Mouse (Mus musculus) heart, embryonic 14.5 days (tissue): ENCODE results near the gene Stfa2l1. TPM values are rescaled to one million over a fixed set of nuclear protein-coding genes. Genes with fewer than 3 reads are reported as not detected.
"Not testable (repeated sequence)": the region's sequence is repeated elsewhere in the genome, so short reads cannot be mapped to it uniquely, and the experiment has no call there.

Experiments used
- ATAC-seq: fragments of 200-750 bp; cut with Nextera tagmentation; 2 replicates; pipeline ENCODE4 v1.8.0; 2017; ENCODE audit warnings: low read depth, moderate TSS enrichment; ENCODE audit not compliant: insufficient number of reproducible peaks, insufficient read depth, low FRiP score
- H3K27ac ChIP-seq, 2 experiments: fragments of 200-500 bp in 1 of 2; fragments of 300-500 bp in 1 of 2; sonication (generic) in 1 of 2; replicated peaks in 1 of 2; 2 replicates each; pipeline ENCODE4 v1.5.1; 2012 to 2014; ENCODE audit warnings: low read depth in 2 of 2, low read length in 2 of 2, control low read depth in 1 of 2, mild to moderate bottlenecking in 1 of 2, mixed read lengths in 1 of 2; ENCODE audit not compliant: control insufficient read depth in 1 of 2, insufficient read depth in 1 of 2
- H3K27me3 ChIP-seq: fragments of 300-500 bp; sonication (generic); 2 replicates; pipeline ENCODE4 v1.6.1; 2014; ENCODE audit warnings: mild to moderate bottlenecking, low read length, control low read depth; ENCODE audit not compliant: control insufficient read depth, insufficient read depth
- H3K36me3 ChIP-seq: fragments of 300-500 bp; sonication (generic); 2 replicates; pipeline ENCODE4 v1.6.1; 2014; ENCODE audit warnings: mild to moderate bottlenecking, control low read depth, low read length, mixed read lengths; ENCODE audit not compliant: control insufficient read depth, insufficient read depth
- H3K4me1 ChIP-seq, 2 experiments: fragments of 200-500 bp in 1 of 2; fragments of 300-500 bp in 1 of 2; sonication (generic) in 1 of 2; 2 replicates each; pipeline ENCODE4 v1.6.1; 2012 to 2014; ENCODE audit warnings: low read length in 2 of 2, control low read depth in 1 of 2, mixed read lengths in 1 of 2; ENCODE audit not compliant: control insufficient read depth in 2 of 2, insufficient read depth in 2 of 2
- H3K4me2 ChIP-seq: fragments of 300-500 bp; sonication (generic); 2 replicates; pipeline ENCODE4 v1.6.1; 2014; ENCODE audit warnings: mild to moderate bottlenecking, low read length
- H3K4me3 ChIP-seq, 2 experiments: fragments of 200-500 bp in 1 of 2; fragments of 300-500 bp in 1 of 2; sonication (generic) in 1 of 2; 2 replicates each; pipeline ENCODE4 v1.5.1; 2012 to 2014; ENCODE audit warnings: low read length in 2 of 2, mild to moderate bottlenecking in 2 of 2, control low read depth in 1 of 2, low read depth in 1 of 2, moderate library complexity in 1 of 2; ENCODE audit not compliant: control insufficient read depth in 1 of 2, insufficient read depth in 1 of 2
- H3K9ac ChIP-seq: fragments of 300-500 bp; sonication (generic); 2 replicates; pipeline ENCODE4 v1.6.1; 2014; ENCODE audit warnings: mild to moderate bottlenecking, low read length
- H3K9me3 ChIP-seq: fragments of 300-500 bp; sonication (generic); 2 replicates; pipeline ENCODE4 v1.6.1; 2016; ENCODE audit warnings: low read length, control low read depth; ENCODE audit not compliant: control insufficient read depth
- WGBS: fragments of 180-500 bp; shearing (Covaris S2); extraction: QIAGEN DNeasy Blood & Tissue Kit; methylation state at CpG from one replicate; pipeline ENCODE4 v1.1.7; 2014; 5-methylcytosine and 5-hydroxymethylcytosine counted together
- polyA plus RNA-seq: library from polyadenylated mRNA; unstranded; fragments of >200 nt; fragmentation: Nextera tagmentation; extraction: Ambion mirVana; gene quantifications from 2 replicates; pipeline ENCODE4 v1.2.1, GENCODE M21; 2014

Stfa2l1 gene
- 0.57 TPM in 1 of 2 replicates, not detected in the other for polyA plus RNA-seq

DNA sequence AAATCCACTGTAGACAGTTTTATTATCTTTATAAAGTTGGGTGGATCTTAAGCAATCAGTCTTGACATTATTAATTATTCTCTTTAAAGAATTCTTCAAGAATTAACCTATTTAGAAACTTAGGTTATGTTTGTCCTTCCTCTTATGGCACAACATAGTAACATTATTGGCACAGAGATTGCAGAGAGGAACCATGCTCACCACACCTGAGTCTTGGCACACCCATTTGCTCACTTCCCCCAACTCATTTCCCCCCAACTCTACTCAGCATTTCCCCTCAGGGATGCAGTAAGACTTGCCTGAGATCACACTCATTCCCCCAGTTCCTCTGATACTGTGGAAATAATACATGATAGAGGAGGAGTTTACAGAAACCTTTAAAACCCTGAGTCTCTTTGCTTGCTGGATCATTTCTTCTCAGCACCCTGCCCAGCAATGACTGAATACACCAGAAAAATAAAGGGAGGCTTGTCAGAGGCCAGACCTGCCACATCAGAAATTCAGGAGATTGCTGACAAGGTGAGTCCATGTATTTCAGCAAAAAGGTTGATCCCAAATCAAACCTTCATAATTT lies at the start of gene Stfa2l1:
Gene Stfa2l1, plus strand, starts transcription at position 410 of the 574 bp plus-strand sequence.
- H3K9me3 ChIP-seq = no peaks in the 10 kb centered on the region
- H3K4me2 ChIP-seq = no peak within 1 kb of the TSS
- H3K27ac ChIP-seq = no peak within 1 kb of the TSS
- no peaks in the 10 kb centered on the region for H3K36me3 ChIP-seq
- H3K9ac ChIP-seq = no peak within 1 kb of the TSS
- no peaks in the 10 kb centered on the region for H3K4me1 ChIP-seq
- H3K27me3 ChIP-seq = no peaks in the 10 kb centered on the region
- H3K4me3 ChIP-seq = no peak within 1 kb of the TSS
- ATAC-seq = no peak

DNA sequence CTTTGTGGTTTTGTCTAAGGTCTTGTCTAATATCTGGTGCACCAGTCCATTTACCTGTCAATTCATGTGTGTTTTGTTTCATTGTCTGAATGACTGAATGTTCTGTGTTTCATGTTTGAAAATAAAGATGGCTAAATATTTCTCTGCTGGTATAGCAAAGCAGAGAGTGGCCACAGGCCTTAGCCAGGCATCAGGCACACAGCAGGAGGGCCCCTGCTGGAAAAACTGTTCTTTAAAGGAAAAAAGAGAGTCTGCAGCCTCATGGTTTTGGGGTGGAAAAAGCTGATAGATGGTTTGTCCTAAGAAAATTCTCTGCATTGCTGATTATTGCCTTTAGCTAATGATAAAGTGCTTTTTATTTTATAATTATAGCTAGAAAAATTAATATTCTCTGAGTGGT lies 45.1 kb upstream of the Stfa2l1 start:
- not testable (repeated sequence) for H3K9me3 ChIP-seq, H3K4me3 ChIP-seq, H3K9ac ChIP-seq, H3K4me2 ChIP-seq, H3K27ac ChIP-seq, H3K27me3 ChIP-seq, ATAC-seq, H3K36me3 ChIP-seq, H3K4me1 ChIP-seq

DNA sequence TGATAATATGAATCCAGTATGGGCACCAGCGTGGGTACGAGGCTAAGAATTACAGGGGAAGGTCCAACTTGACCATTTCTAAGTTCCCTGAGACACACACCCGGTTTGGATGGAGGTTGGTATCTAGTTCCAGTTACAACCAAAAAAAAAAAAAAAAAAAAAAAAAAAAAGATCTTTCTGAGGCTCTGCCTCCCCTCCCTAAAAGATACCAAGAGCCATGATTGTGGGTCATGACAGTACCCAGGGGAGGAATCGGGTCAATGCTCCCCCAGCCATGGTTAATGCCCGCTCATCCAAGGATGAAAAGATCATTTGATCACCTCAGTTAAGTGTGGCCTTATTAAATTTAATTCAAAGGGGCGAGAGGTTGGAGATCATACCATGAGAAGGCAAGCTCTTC lies 40.9 kb upstream of the Stfa2l1 start:
- H3K4me2 ChIP-seq, H3K27ac ChIP-seq, H3K4me3 ChIP-seq, H3K27me3 ChIP-seq, H3K4me1 ChIP-seq, ATAC-seq, H3K9ac ChIP-seq, H3K36me3 ChIP-seq, H3K9me3 ChIP-seq: not testable (repeated sequence)
- WGBS = 86% methylated on average over 6 of the region's 6 CpGs

DNA sequence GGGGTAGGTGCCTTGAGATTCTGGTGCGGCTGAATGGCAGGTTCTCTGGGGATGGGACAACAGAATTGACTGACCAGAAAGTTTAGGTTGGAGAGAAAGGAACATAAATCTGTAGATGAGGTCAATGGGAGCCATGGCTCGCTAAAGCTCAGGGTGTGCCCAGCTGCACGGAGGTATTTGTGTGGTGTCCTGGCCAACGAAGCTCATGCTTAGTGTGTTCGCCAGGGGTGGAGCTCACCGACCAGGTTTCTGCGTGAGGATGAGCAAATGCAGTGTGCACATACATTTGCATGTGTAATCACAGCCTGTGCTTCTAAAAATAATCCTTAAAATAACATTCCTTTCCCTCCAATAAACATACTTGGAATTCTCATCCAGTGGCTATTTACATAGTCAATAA lies 28.5 kb upstream of the Stfa2l1 start:
- H3K4me1 ChIP-seq = no peaks in the 10 kb centered on the region; a peak in 1 of 4 replicates
- no peak overlapping the region for H3K9ac ChIP-seq
- no peaks in the 10 kb centered on the region for H3K27me3 ChIP-seq
- no peaks in the 10 kb centered on the region for H3K9me3 ChIP-seq
- WGBS = 72% methylated on average over 7 of the region's 7 CpGs
- H3K4me3 ChIP-seq = no peak overlapping the region
- no peak for ATAC-seq
- no peak overlapping the region for H3K27ac ChIP-seq
- no peaks in the 10 kb centered on the region for H3K36me3 ChIP-seq
- H3K4me2 ChIP-seq = no peak overlapping the region

DNA sequence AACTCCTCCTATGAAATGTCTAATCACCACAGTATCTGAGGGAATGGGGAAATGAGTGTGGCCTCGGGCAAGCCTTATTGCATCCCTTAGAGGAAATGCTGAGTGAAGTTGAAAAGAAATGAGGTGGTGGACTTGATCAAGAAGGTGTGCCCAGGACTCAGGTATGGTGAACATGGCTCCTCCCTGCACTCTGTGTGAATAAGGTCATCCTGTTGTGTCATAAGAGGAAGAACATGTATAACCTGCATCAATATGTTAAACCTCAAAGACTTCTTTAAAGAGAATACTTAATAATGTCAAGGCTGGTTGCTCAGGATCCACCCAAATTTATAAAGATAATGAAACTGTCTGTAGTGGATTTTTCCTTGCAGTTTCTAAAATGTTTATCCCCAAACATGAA lies 25.5 kb upstream of the Stfa2l1 start, which contains the start of gene Csta1:
Gene Csta1, minus strand, starts transcription at position 101 of the 400 bp plus-strand sequence.
- Histone ChIP-seq H3K4me3 (no peak within 1 kb of the TSS), H3K4me2 (no peak within 1 kb of the TSS), H3K4me1 (no peaks in the 10 kb centered on the region; a peak in 1 of 4 replicates), H3K36me3 (no peaks in the 10 kb centered on the region), H3K9ac (no peak within 1 kb of the TSS), H3K9me3 (no peaks in the 10 kb centered on the region), H3K27ac (no peak within 1 kb of the TSS), H3K27me3 (no peaks in the 10 kb centered on the region)
- ATAC-seq = no peak
- 50% methylated on average over 1 of the region's 1 CpGs for WGBS

DNA sequence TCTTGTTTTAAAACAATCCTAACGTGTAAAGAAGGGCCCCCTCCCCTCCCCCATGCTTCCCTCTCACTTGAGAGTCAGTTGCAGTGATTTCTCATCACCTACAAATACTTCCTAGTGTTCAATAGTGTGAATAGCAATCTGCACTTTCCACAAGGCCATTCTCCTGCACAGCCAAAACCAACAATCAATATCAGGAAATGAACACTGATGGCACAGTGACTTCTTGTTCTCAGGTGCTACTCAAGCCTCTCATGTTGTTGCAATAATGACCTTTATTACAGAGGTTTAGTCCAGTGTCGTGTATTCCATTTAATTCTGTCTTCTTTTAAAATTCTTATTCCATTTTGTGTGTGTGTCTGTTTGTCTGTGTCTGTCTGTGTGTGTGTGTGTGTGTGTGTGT lies 18.4 kb upstream of the Stfa2l1 start:
- 70% methylated on average over 2 of the region's 2 CpGs for whole genome bisulfite sequencing

DNA sequence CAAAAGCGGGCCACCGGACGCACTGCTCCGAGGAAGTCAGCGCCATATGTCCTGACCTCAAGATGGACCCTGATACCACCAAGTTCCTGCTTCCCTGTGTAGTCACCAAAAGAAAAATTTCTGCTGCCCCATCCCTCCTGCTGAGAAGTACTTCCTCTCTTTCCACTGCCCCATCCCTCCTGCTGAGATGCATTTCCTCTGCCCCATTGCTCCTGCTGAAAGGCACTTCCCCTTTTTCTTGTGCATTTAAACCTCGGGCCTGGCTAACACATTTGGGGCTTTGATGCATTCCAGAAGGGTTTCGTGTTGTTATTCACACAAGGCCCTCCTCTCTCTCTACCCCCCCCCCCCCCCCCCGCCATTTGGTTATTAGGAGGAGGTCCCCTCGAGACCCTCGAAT lies 11.2 kb downstream of the Stfa2l1 start:
- H3K27me3 ChIP-seq, H3K36me3 ChIP-seq, H3K27ac ChIP-seq, H3K9ac ChIP-seq, H3K4me3 ChIP-seq, H3K9me3 ChIP-seq, ATAC-seq, H3K4me1 ChIP-seq, H3K4me2 ChIP-seq: not testable (repeated sequence)
- 82% methylated on average over 9 of the region's 10 CpGs for WGBS

More for the DNA sequence above, 18.4 kb upstream of the Stfa2l1 start:
- Histone ChIP-seq H3K4me3 (no peak overlapping the region), H3K9me3 (peaks cover 3% of the 10 kb centered on the region; the same call in 1 of the 2 replicates), H3K27me3 (no peaks in the 10 kb centered on the region), H3K4me1 (no peaks in the 10 kb centered on the region), H3K36me3 (no peaks in the 10 kb centered on the region), H3K9ac (no peak overlapping the region), H3K4me2 (no peak overlapping the region), H3K27ac (no peak overlapping the region)
- ATAC-seq = no peak

DNA sequence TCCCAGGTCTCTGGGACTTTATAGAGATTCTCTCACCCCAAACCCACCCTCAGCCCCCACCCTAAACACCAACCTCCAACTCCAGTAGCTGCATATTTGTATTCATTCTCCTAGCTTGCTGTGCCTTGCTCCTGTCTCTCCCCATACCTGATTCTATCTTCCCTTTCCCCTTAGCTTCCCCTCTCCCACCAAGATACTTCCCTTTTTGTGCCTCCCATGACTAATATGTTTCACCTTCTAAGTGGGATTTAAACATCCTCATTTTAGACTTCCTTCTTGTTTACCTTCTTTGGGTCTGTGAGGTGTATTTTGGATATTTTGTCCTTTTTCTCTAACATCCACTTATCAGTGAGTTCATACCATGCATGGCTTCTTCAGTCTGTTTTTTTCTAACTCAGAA lies 19.5 kb downstream of the Stfa2l1 start:
- no peak overlapping the region for H3K4me3 ChIP-seq
- ATAC-seq = no peak
- no peak overlapping the region for H3K27ac ChIP-seq
- no peak overlapping the region for H3K4me2 ChIP-seq
- H3K9ac ChIP-seq = no peak overlapping the region
- no peaks in the 10 kb centered on the region for H3K4me1 ChIP-seq
- H3K36me3 ChIP-seq = no peaks in the 10 kb centered on the region
- H3K9me3 ChIP-seq = 0 out of 2 replicates have a peak, but pooled peaks cover 3% of the 10 kb centered on the region
- no peaks in the 10 kb centered on the region for H3K27me3 ChIP-seq
